Mouse (Mus musculus): ENCODE data around the gene Jtb. TPM values are rescaled to one million over a fixed set of nuclear protein-coding genes. Genes with fewer than 3 reads are reported as not detected.

The Jtb gene
- polyA plus RNA-seq, 1 experiment = 72.7 TPM

GRCm38 (mm10) chr3:90253653-90254418, 22.4 kb downstream of the Jtb start, which contains the start of gene Crtc2:
Crtc2 (plus strand) TSS chr3:90254163.
- 2% methylated on average over 40 of the region's 40 CpGs for WGBS
- TF ChIP-seq CTCF (IDR thresholded peaks at IDR 0.05; ENCODE audit: control insufficient read depth, insufficient read depth, low read length) = no peak
- peak; percentile 78; the same call in 1 of the 2 replicates for TF ChIP-seq POLR2A (IDR thresholded peaks at IDR 0.05; ENCODE audit: borderline replicate concordance, control insufficient read depth, low read depth, low read length)
- H3K27ac ChIP-seq (ENCODE audit: control insufficient read depth, insufficient read depth, low read depth, low read length, poor library complexity) = peak within 1 kb of the TSS; percentile 79
- H3K4me1 ChIP-seq (ENCODE audit: control insufficient read depth, insufficient read depth, low read length) = peaks cover 3% of the 10 kb centered on the region; the same call in 1 of the 2 replicates
- H3K4me3 ChIP-seq (replicated peaks; ENCODE audit: control insufficient read depth, low read depth, low read length) = peak within 1 kb of the TSS; percentile 84

- Histone ChIP-seq H3K27ac (ENCODE audit: control insufficient read depth, insufficient read depth, low read depth, low read length, poor library complexity) (peak overlapping the region; percentile 79), H3K4me3 (replicated peaks; ENCODE audit: control insufficient read depth, low read depth, low read length) (peak overlapping the region; percentile 84), H3K4me1 (ENCODE audit: control insufficient read depth, insufficient read depth, low read length) (peaks cover 3% of the 10 kb centered on the region; the same call in 1 of the 2 replicates)
- TF ChIP-seq POLR2A (IDR thresholded peaks at IDR 0.05; ENCODE audit: borderline replicate concordance, control insufficient read depth, low read depth, low read length) = no peak
- no peak for TF ChIP-seq CTCF (IDR thresholded peaks at IDR 0.05; ENCODE audit: control insufficient read depth, insufficient read depth, low read length)
- whole genome bisulfite sequencing = under 1% methylated on average over 41 of the region's 41 CpGs
Measured at GRCm38 (mm10) chr3:90254419-90255193, 23.2 kb downstream of the Jtb start.

- peaks cover 3% of the 10 kb centered on the region; the same call in 1 of the 2 replicates for H3K4me1 ChIP-seq (ENCODE audit: control insufficient read depth, insufficient read depth, low read length)
- peak overlapping the region; percentile 84 for H3K4me3 ChIP-seq (replicated peaks; ENCODE audit: control insufficient read depth, low read depth, low read length)
- TF ChIP-seq POLR2A (IDR thresholded peaks at IDR 0.05; ENCODE audit: borderline replicate concordance, control insufficient read depth, low read depth, low read length) (no peak), CTCF (IDR thresholded peaks at IDR 0.05; ENCODE audit: control insufficient read depth, insufficient read depth, low read length) (no peak)
- H3K27ac ChIP-seq (ENCODE audit: control insufficient read depth, insufficient read depth, low read depth, low read length, poor library complexity) = peak overlapping the region; percentile 79; the same call in 1 of the 2 replicates
- WGBS = 1% methylated on average over 2 of the region's 2 CpGs
Measured at GRCm38 (mm10) chr3:90255194-90255565, 23.8 kb downstream of the Jtb start.

GRCm38 (mm10) chr3:90255784-90256353, 24.5 kb downstream of the Jtb start:
- 89% methylated on average over 14 of the region's 14 CpGs for WGBS

GRCm38 (mm10) chr3:90256731-90257530, 25.5 kb downstream of the Jtb start:
- Histone ChIP-seq H3K4me3 (replicated peaks; ENCODE audit: control insufficient read depth, low read depth, low read length) (no peak overlapping the region), H3K27ac (ENCODE audit: control insufficient read depth, insufficient read depth, low read depth, low read length, poor library complexity) (no peak overlapping the region), H3K4me1 (ENCODE audit: control insufficient read depth, insufficient read depth, low read length) (peaks cover 3% of the 10 kb centered on the region; the same call in 1 of the 2 replicates)
- 90% methylated on average over 19 of the region's 19 CpGs for WGBS
- TF ChIP-seq CTCF (IDR thresholded peaks at IDR 0.05; ENCODE audit: control insufficient read depth, insufficient read depth, low read length) = no peak
- no peak for TF ChIP-seq POLR2A (IDR thresholded peaks at IDR 0.05; ENCODE audit: borderline replicate concordance, control insufficient read depth, low read depth, low read length)

More at GRCm38 (mm10) chr3:90255784-90256353, 24.5 kb downstream of the Jtb start:
- H3K27ac ChIP-seq (ENCODE audit: control insufficient read depth, insufficient read depth, low read depth, low read length, poor library complexity) = no peak overlapping the region
- TF ChIP-seq POLR2A (IDR thresholded peaks at IDR 0.05; ENCODE audit: borderline replicate concordance, control insufficient read depth, low read depth, low read length) = no peak
- no peak for TF ChIP-seq CTCF (IDR thresholded peaks at IDR 0.05; ENCODE audit: control insufficient read depth, insufficient read depth, low read length)
- peaks cover 3% of the 10 kb centered on the region; the same call in 1 of the 2 replicates for H3K4me1 ChIP-seq (ENCODE audit: control insufficient read depth, insufficient read depth, low read length)
- H3K4me3 ChIP-seq (replicated peaks; ENCODE audit: control insufficient read depth, low read depth, low read length) = no peak overlapping the region

- WGBS = 78% methylated on average over 4 of the region's 4 CpGs
- TF ChIP-seq POLR2A (IDR thresholded peaks at IDR 0.05; ENCODE audit: borderline replicate concordance, control insufficient read depth, low read depth, low read length) (no peak), CTCF (IDR thresholded peaks at IDR 0.05; ENCODE audit: control insufficient read depth, insufficient read depth, low read length) (no peak)
- no peak overlapping the region for H3K4me3 ChIP-seq (replicated peaks; ENCODE audit: control insufficient read depth, low read depth, low read length)
- peaks cover 3% of the 10 kb centered on the region; the same call in 1 of the 2 replicates for H3K4me1 ChIP-seq (ENCODE audit: control insufficient read depth, insufficient read depth, low read length)
- no peak overlapping the region for H3K27ac ChIP-seq (ENCODE audit: control insufficient read depth, insufficient read depth, low read depth, low read length, poor library complexity)
Measured at GRCm38 (mm10) chr3:90258521-90258920, 27.1 kb downstream of the Jtb start.

GRCm38 (mm10) chr3:90263121-90263771, 31.8 kb downstream of the Jtb start:
- Histone ChIP-seq H3K27ac (ENCODE audit: control insufficient read depth, insufficient read depth, low read depth, low read length, poor library complexity) (no peak overlapping the region), H3K4me3 (replicated peaks; ENCODE audit: control insufficient read depth, low read depth, low read length) (no peak overlapping the region), H3K4me1 (ENCODE audit: control insufficient read depth, insufficient read depth, low read length) (peaks cover 3% of the 10 kb centered on the region; the same call in 1 of the 2 replicates)
- WGBS = 88% methylated on average over 5 of the region's 5 CpGs
- TF ChIP-seq POLR2A (IDR thresholded peaks at IDR 0.05; ENCODE audit: borderline replicate concordance, control insufficient read depth, low read depth, low read length) = no peak
- TF ChIP-seq CTCF (IDR thresholded peaks at IDR 0.05; ENCODE audit: control insufficient read depth, insufficient read depth, low read length) = no peak
